Mouse (Mus musculus) myocyte (in vitro differentiated cells): ENCODE data around the gene Rad54l. TPM values are rescaled to one million over a fixed set of nuclear protein-coding genes. Genes with fewer than 3 reads are reported as not detected.

ENCODE experiments used
- H3K27me3 ChIP-seq: one replicate; pipeline ENCODE4 v1.6.1; 2011; ENCODE audit not compliant: control insufficient read depth, insufficient read depth, insufficient read length
- H3K36me3 ChIP-seq: one replicate; pipeline ENCODE4 v1.6.1; 2011; ENCODE audit not compliant: control insufficient read depth, insufficient read depth
- H3K4me2 ChIP-seq: one replicate; pipeline ENCODE4 v1.6.1; 2011; ENCODE audit warnings: low read depth, control low read depth
- H3K4me3 ChIP-seq: one replicate; pipeline ENCODE4 v1.5.1; 2011; ENCODE audit warnings: mild to moderate bottlenecking, control low read depth, moderate library complexity
- H3K79me2 ChIP-seq: one replicate; pipeline ENCODE4 v1.6.1; 2011; ENCODE audit not compliant: control insufficient read depth, insufficient read depth
- H3ac ChIP-seq: one replicate; pipeline ENCODE4 v1.6.1; 2011; ENCODE audit not compliant: control insufficient read depth, insufficient read length
- CEBPB ChIP-seq: IDR thresholded peaks from 2 replicates; pipeline ENCODE4 v1.6.1; 2011; ENCODE audit warnings: mild to moderate bottlenecking, moderate library complexity; ENCODE audit not compliant: poor library complexity, insufficient read depth, severe bottlenecking
- E2F4 ChIP-seq: IDR thresholded peaks from one replicate; pipeline ENCODE4 v1.6.1; 2011; ENCODE audit warnings: mild to moderate bottlenecking, control low read depth, moderate library complexity; ENCODE audit not compliant: insufficient read depth
- MAX ChIP-seq: IDR thresholded peaks from one replicate; pipeline ENCODE4 v1.6.1; 2011; ENCODE audit warnings: low read depth, mild to moderate bottlenecking, control low read depth
- MYOD1 ChIP-seq, 3 experiments: IDR thresholded peaks; one replicate each; pipeline ENCODE4 v1.6.1; 2011; ENCODE audit warnings: control low read depth in 2 of 3, low read depth in 2 of 3, mild to moderate bottlenecking in 2 of 3, moderate library complexity in 1 of 3; ENCODE audit not compliant: insufficient read length in 2 of 3, control insufficient read depth in 1 of 3
- MYOG ChIP-seq, 3 experiments: IDR thresholded peaks; one replicate each; pipeline ENCODE4 v1.6.1; 2011; ENCODE audit warnings: control low read depth in 2 of 3, low read depth in 2 of 3, mild to moderate bottlenecking in 2 of 3; ENCODE audit not compliant: insufficient read length in 2 of 3, control insufficient read depth in 1 of 3, insufficient read depth in 1 of 3
- POLR2A ChIP-seq: IDR thresholded peaks from one replicate; pipeline ENCODE4 v1.6.1; 2011; ENCODE audit warnings: low read depth, mild to moderate bottlenecking, control low read depth, moderate library complexity; ENCODE audit not compliant: insufficient read length
- POLR2AphosphoS2 ChIP-seq: IDR thresholded peaks from one replicate; pipeline ENCODE4 v1.6.1; 2011; ENCODE audit warnings: low read depth, control low read depth; ENCODE audit not compliant: insufficient read length
- REST ChIP-seq: IDR thresholded peaks from one replicate; pipeline ENCODE4 v1.6.1; 2011; ENCODE audit warnings: mild to moderate bottlenecking, control low read depth, moderate library complexity; ENCODE audit not compliant: insufficient read depth, insufficient read length
- SRF ChIP-seq: IDR thresholded peaks from one replicate; pipeline ENCODE4 v1.6.1; 2011; ENCODE audit warnings: low read depth; ENCODE audit not compliant: control insufficient read depth, insufficient read length
- TCF12 ChIP-seq: IDR thresholded peaks from one replicate; pipeline ENCODE4 v1.6.1; 2011; ENCODE audit warnings: mild to moderate bottlenecking, control low read depth; ENCODE audit not compliant: poor library complexity, insufficient read depth, severe bottlenecking
- TCF3 ChIP-seq: IDR thresholded peaks from one replicate; pipeline ENCODE4 v1.6.1; 2011; ENCODE audit warnings: low read depth, control low read depth; ENCODE audit not compliant: insufficient read length
- USF1 ChIP-seq: IDR thresholded peaks from one replicate; pipeline ENCODE4 v1.6.1; 2011; ENCODE audit warnings: low read depth, mild to moderate bottlenecking, control low read depth, moderate library complexity
- polyA plus RNA-seq: library from polyadenylated mRNA; unstranded; fragments of >200 nt; fragmentation: generic; extraction: Trizol; gene quantifications from one replicate; pipeline ENCODE4 v1.2.1, GENCODE M21; 2012; ENCODE audit warnings: missing spikeins

Rad54l gene
- polyA plus RNA-seq, 1 experiment = 2.2 TPM

- TF ChIP-seq CEBPB (peak; percentile 96), E2F4 (no peak), MYOD1 (IDR thresholded peaks at IDR 0.05; ENCODE audit: control insufficient read depth in 1 of 3, insufficient read length in 2 of 3, low read depth in 2 of 3) (peak in 2 of 3 experiments; percentile 1 to 53), MAX (no peak), POLR2AphosphoS2 (peak; percentile 95), SRF (peak; percentile 66), POLR2A (peak; percentile 81), MYOG (IDR thresholded peaks at IDR 0.05; ENCODE audit: control insufficient read depth in 1 of 3, insufficient read depth in 1 of 3, insufficient read length in 2 of 3, low read depth in 2 of 3) (peak in 1 of 3 experiments; percentile 62), TCF12 (no peak)
- H3ac ChIP-seq = peak within 1 kb of the TSS; percentile 83
- peaks cover 18% of the 10 kb centered on the region for H3K79me2 ChIP-seq
- peak within 1 kb of the TSS; percentile 62 for H3K4me3 ChIP-seq
- H3K4me2 ChIP-seq = peak within 1 kb of the TSS; percentile 99
- H3K36me3 ChIP-seq = peaks cover 6% of the 10 kb centered on the region
- no peaks in the 10 kb centered on the region for H3K27me3 ChIP-seq
Observed at GRCm38 (mm10) chr4:116053399-116053961, 70.0 kb downstream of the Rad54l start, which contains the start of gene Nsun4. TSS of gene Nsun4 (minus strand) at chr4:116053876.

GRCm38 (mm10) chr4:116052526-116053293 is 70.8 kb downstream of the Rad54l start:
- Histone ChIP-seq H3K79me2 (peaks cover 18% of the 10 kb centered on the region), H3K36me3 (peaks cover 12% of the 10 kb centered on the region), H3K4me3 (peak overlapping the region; percentile 62), H3ac (peak overlapping the region; percentile 83), H3K4me2 (peak overlapping the region; percentile 99), H3K27me3 (no peaks in the 10 kb centered on the region)
- TF ChIP-seq CEBPB (0 out of 2 replicates have a peak, but pooled peaks have one; percentile 22), E2F4 (no peak)

GRCm38 (mm10) chr4:116049211-116049610 is 74.3 kb downstream of the Rad54l start:
- no peaks in the 10 kb centered on the region for H3K27me3 ChIP-seq
- peaks cover 25% of the 10 kb centered on the region for H3K36me3 ChIP-seq
- H3K4me3 ChIP-seq = no peak overlapping the region
- no peak for TF ChIP-seq USF1
- TF ChIP-seq POLR2AphosphoS2 = no peak
- no peak for TF ChIP-seq MYOG (IDR thresholded peaks at IDR 0.05; ENCODE audit: control insufficient read depth in 1 of 3, insufficient read depth in 1 of 3, insufficient read length in 2 of 3, low read depth in 2 of 3)
- no peak for TF ChIP-seq TCF3
- TF ChIP-seq MAX = no peak
- TF ChIP-seq POLR2A = no peak
- TF ChIP-seq TCF12 = no peak
- no peak for TF ChIP-seq CEBPB
- no peak for TF ChIP-seq SRF
- TF ChIP-seq MYOD1 (IDR thresholded peaks at IDR 0.05; ENCODE audit: control insufficient read depth in 1 of 3, insufficient read length in 2 of 3, low read depth in 2 of 3) = no peak
- H3K4me2 ChIP-seq = no peak overlapping the region
- peaks cover 11% of the 10 kb centered on the region for H3K79me2 ChIP-seq
- H3ac ChIP-seq = no peak overlapping the region

GRCm38 (mm10) chr4:116048130-116048920 is 75.2 kb downstream of the Rad54l start:
- Histone ChIP-seq H3K4me3 (no peak overlapping the region), H3K36me3 (peaks cover 26% of the 10 kb centered on the region), H3K4me2 (no peak overlapping the region), H3K27me3 (no peaks in the 10 kb centered on the region), H3K79me2 (peaks cover 11% of the 10 kb centered on the region), H3ac (no peak overlapping the region)
- no peak for TF ChIP-seq POLR2AphosphoS2
- TF ChIP-seq MYOG (IDR thresholded peaks at IDR 0.05; ENCODE audit: control insufficient read depth in 1 of 3, insufficient read depth in 1 of 3, insufficient read length in 2 of 3, low read depth in 2 of 3) = no peak
- TF ChIP-seq E2F4 = no peak
- no peak for TF ChIP-seq POLR2A
- TF ChIP-seq TCF3 = no peak
- TF ChIP-seq CEBPB = no peak
- TF ChIP-seq MYOD1 (IDR thresholded peaks at IDR 0.05; ENCODE audit: control insufficient read depth in 1 of 3, insufficient read length in 2 of 3, low read depth in 2 of 3) = no peak
- TF ChIP-seq TCF12 = no peak
- no peak for TF ChIP-seq MAX
- TF ChIP-seq REST = no peak
- no peak for TF ChIP-seq USF1
- no peak for TF ChIP-seq SRF
